Mouse (Mus musculus) thymus, adult 2 months (tissue): ENCODE data around the gene Qars.

Experiments used
- CTCF ChIP-seq: fragments of 200-500 bp; IDR thresholded peaks from 2 replicates; pipeline ENCODE4 v1.5.1; 2012; ENCODE audit warnings: mild to moderate bottlenecking, control low read depth, low read length, moderate library complexity, borderline replicate concordance; ENCODE audit not compliant: control insufficient read depth, poor library complexity, insufficient read depth; ENCODE audit errors: extremely low read depth
- POLR2A ChIP-seq: fragments of 200-500 bp; IDR thresholded peaks from 2 replicates; pipeline ENCODE4 v1.6.1; 2012; ENCODE audit warnings: mild to moderate bottlenecking, low read length, control low read depth, moderate library complexity; ENCODE audit not compliant: control insufficient read depth, poor library complexity, insufficient read depth; ENCODE audit errors: extremely low read depth

DNA sequence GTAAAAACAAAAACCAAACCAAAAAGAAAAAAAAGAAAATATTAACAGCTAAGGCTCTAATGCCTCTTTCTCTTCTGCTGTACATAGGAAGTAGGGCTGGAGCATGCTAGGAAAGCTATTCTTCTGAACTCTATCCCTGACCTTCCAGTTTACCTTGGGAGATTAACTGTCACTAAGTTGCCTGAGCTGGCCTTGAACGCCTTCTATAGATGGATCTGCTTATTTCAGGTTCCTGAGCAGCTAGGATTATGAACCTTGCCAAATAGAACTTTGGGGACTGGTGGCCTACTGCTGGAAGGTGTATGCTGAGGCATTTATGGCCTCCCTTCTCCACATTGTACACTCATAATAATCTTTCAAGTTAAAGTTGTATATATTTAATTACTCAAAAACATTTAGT lies 23.4 kb downstream of the Qars start:
- TF ChIP-seq POLR2A (no peak), CTCF (no peak)
